Mouse (Mus musculus) kidney, adult 10 weeks (tissue): ENCODE results near the gene Vmn1r183. TPM values are rescaled to one million over a fixed set of nuclear protein-coding genes. Genes with fewer than 3 reads are reported as not detected.

ENCODE experiments used
- polyA plus RNA-seq: library from polyadenylated mRNA; stranded (reverse); fragments of 350-450 nt; fragmentation: Illumina TruSeq; extraction: RNeasy Lipid Tissue Mini Kit (QIAGEN cat#74804); gene quantifications from one replicate; pipeline ENCODE4 v1.2.3, GENCODE M21; 2014; ENCODE audit warnings: low read depth, low replicate concordance

Gene Vmn1r183
- not detected for polyA plus RNA-seq

GRCm38 (mm10) chr7:24052660-24053304 lies at the start of gene Vmn1r183:
Gene Vmn1r183 (plus strand): TSS chr7:24053254.

GRCm38 (mm10) chr7:24081634-24082431 lies 28.8 kb downstream of the Vmn1r183 start, which contains the start of gene Zfp180:
Gene Zfp180 (plus strand): TSS chr7:24081924.

GRCm38 (mm10) chr7:24112156-24112856 lies 59.3 kb downstream of the Vmn1r183 start, which contains the start of gene Zfp112:
Gene Zfp112 (plus strand): TSS chr7:24112314.

Other genes starting within 250 kb of the Vmn1r183 start
- gene Vmn1r175, start 242.6 kb upstream of the Vmn1r183 start, polyA plus RNA-seq = not detected
- gene Vmn1r176, start 215.9 kb upstream of the Vmn1r183 start, polyA plus RNA-seq = not detected
- gene Vmn1r177, start 186.8 kb upstream of the Vmn1r183 start, polyA plus RNA-seq = not detected
- not detected for gene Vmn1r178, start 161.2 kb upstream of the Vmn1r183 start, polyA plus RNA-seq
- gene Vmn1r179, start 126.3 kb upstream of the Vmn1r183 start, polyA plus RNA-seq = not detected
- not detected for gene Vmn1r180, start 102.6 kb upstream of the Vmn1r183 start, polyA plus RNA-seq
- not detected for gene Vmn1r181, start 78.6 kb upstream of the Vmn1r183 start, polyA plus RNA-seq
- not detected for gene V1rd19, start 51.6 kb upstream of the Vmn1r183 start, polyA plus RNA-seq
- 10.3 TPM for gene Zfp180, start 28.7 kb downstream of the Vmn1r183 start, polyA plus RNA-seq
- gene Zfp112, start 59.1 kb downstream of the Vmn1r183 start, polyA plus RNA-seq = 0.89 TPM
- gene Zfp235, start 80.9 kb downstream of the Vmn1r183 start, polyA plus RNA-seq = 4.6 TPM
- gene Zfp114, start 121.8 kb downstream of the Vmn1r183 start, polyA plus RNA-seq = 0.93 TPM
- gene Zfp111, start 158.2 kb downstream of the Vmn1r183 start, polyA plus RNA-seq = 6.2 TPM
- gene Zfp109, start 184.3 kb downstream of the Vmn1r183 start, polyA plus RNA-seq = 2.8 TPM
- gene Zfp108, start 201.5 kb downstream of the Vmn1r183 start, polyA plus RNA-seq = 2.9 TPM
- gene Zfp93, start 217.2 kb downstream of the Vmn1r183 start, polyA plus RNA-seq = 4.8 TPM
- gene Zfp61, start 248.0 kb downstream of the Vmn1r183 start, polyA plus RNA-seq = 2.3 TPM